Mouse (Mus musculus): ENCODE data around the gene Aven. TPM values are rescaled to one million over a fixed set of nuclear protein-coding genes. Genes with fewer than 3 reads are reported as not detected.

Gene Aven
- total RNA-seq, 4 experiments from 2014 or later = 8.8 to 16.3 (median 13.1) TPM

DNA sequence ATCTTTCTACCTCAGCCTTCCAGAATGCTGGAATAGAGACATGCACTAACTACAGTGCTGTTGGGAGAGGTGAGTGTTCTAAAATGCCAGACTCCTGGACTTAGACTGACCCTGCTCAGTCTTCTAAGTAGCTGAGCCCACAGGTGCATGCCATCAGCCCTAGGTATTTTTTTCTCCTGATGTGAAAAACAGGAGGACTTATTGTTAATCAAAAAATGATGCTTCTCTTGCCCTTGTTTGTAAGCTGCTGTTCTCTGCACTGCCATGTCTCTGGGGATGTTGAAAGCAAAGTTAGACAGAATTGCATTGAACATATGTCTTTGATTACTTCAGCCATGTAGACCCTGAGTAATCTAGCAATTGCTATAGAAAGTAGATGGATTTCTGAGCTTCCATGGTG lies 64.7 kb downstream of the Aven start:
- no peak for DNase-seq

DNA sequence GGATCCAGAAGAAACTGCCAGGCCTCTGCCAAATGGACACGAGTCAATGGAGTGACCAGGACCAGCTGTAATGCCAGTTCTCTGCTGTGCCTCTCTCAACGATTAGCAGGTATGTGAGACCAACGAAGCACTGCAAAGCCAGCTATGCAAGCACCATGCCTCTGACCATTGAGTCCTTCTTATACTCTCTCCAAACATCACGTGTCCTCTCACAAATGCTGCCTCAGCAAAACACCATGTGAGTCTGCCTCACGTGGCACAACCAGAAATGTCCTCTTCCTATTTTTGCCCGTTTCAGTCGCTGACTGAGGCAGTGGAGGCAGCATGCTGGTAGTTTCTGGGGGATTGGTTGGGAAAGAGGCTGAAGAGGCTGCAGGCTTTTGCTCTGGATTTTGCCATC lies 68.8 kb downstream of the Aven start:
- DNase-seq = no peak

DNA sequence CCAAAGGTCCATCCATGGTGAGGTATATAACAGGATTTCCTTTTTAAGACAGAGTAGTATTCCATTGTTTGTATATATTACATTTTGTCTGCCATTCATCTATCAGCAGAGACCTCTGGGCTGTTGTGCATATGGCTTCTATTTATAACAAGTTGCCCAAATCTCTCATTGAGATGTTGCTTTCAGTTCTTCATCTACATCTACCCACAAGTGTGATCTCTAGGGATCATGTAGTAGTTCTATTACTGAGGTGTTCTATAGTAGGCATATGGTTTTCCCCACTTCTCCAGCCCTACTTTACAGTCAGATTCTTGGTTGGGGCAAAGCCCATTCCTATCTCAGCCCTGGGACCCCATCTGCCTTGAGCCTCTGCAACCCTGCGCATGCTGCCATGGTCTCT lies 72.3 kb downstream of the Aven start:
- DNase-seq = no peak

DNA sequence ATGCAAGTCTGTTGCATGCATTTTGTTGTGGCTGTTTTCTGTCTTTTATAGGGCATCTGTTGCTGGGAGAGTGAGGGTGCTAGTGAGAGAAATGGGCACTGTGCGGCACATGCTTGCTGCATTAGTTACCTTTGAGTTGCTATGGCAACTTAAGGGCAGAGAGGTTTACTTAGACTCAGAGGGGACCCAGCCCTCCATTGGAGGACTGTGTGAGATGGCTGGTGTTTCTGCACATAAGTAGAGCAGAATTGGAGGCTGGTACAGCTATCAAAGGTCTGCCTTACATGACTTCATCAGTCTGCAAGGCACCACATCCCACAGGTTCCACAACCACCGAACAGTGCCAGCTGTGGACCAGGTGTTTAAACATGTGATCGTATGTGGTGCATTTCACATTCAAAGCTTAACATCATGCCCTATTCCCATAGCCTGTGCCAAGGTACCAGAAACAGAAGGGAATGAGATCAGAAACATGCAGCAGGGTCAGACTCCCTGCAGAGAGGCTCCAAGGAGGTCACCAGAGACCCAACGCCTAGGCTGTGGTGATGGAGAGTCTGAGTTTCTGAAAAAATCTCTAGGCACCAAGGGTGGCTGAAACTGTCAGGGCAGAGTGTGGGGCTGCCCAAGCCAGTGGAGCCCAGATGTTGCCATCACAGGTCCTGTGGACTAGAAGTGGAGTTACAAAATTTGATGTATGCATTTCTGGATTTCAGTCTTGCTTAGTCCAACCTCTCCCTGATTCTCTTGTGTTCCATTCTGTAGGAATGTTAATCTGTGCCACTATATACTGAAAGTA lies 73.7 kb downstream of the Aven start:
- no peak for DNase-seq

DNA sequence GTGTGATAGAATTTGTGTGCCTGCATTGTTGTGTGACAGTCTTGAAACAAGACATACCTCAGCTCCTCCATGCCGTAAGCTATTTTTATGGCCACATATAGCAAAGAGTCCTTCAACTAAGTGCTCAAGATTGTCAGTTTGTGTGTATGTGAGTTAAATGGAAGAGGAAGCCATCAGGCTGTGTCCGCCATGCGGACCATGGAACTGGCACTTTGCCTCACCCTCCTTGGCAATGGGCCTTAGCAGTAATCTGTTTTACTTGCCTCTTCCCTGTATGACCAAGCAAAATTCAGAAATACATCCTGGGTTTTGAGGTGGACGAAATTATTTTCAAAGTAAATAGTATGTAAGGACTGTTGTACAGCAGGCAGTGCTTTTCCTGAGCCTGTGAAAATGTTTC lies 75.0 kb downstream of the Aven start:
- no peak for DNase-seq

DNA sequence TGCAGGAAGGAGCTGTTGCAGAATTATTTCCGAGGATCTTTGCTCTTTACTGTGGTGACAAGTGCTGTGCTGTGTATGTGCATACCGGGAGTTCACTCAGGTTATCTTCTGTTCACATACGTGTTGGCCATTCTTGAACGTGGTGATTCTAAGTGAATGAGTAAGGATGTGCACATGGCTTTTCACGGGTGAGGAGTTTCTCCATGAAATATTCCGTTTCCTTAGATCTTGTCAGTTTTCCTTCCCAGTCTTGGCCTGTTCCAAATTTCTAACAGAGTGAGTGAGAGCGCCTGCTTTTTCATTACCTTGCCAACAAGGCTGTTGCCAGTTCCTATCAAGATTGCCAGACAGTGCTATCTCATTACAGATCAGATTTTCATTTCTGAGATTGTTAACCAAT lies 98.2 kb downstream of the Aven start:
- no peak for DNase-seq

DNA sequence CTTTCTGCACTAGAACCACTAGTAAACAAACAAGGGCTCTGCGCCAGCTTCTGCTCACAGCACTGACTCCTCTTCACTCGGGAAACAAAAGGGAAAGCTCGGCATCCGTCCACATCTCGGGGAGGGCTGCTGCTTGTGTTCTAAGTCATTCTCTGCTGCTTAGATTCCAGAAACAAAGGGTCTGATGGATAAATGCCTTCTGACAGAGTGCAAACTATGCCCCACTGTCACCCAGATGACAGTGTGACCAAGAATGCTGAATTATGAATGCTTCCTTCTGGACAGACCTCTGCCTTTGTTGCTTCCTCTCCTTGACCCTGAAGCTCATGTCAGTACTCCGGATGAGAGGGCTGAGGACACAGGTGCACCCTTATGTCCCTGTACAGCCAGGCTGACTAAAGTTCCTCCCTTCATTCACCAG lies 98.7 kb downstream of the Aven start:
- DNase-seq = peak; percentile 13

DNA sequence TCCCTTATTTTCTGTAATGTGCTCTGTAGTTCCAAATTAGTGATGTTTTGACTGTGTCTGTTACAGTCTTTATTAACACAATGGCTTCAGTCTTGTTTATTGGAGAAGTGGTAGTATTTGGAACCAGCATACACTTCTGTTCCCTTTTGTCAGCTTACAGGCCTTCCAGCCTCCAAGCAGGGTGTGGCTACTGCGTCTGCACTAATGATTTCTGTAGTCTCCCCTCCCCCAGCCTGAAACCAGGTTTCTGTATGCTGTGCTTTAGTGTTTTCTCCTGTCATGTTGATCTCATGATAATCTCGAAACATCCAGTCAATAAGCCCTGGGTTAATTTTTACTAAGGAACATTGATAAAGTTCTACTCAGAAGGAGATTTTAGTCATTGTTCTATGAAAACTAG lies 100.6 kb downstream of the Aven start:
- no peak for DNase-seq

DNA sequence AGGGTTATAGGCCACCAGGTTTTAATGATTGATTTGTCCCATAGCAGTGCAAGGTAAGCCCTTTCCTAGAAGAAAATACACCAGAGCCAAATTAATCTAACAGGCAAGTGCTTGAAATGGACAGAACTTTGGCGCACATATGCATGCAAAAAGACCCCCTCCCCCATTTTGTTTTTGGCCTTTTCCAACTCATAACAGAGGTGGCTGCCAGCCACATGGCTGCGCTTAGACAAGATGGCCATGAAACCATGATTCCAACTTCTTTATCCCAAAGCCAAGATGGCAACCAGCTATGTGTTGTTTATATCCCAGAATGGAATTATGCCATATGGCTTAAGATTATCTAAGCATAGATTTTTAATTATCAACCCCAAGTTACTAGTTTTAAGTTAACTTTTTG lies 101.0 kb downstream of the Aven start:
- no peak for DNase-seq

DNA sequence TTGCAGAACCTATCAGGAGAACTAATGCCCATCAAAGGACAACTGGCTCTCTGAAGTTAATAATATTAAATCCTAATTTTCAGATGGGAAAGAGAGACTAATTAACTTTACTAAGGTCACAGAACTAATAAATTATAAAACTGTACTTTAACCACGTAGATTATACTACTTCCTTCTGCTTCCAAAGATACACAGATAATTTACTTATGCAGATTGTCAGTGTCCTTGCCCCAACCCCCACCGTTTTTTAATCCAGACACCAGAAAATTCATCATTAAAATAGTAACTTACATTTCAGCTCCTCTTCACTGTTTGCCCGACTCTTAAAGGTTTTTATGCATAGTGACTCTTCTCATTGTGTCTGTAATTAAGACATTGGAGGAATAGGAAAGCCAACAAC lies 103.0 kb downstream of the Aven start:
- DNase-seq = no peak

DNA sequence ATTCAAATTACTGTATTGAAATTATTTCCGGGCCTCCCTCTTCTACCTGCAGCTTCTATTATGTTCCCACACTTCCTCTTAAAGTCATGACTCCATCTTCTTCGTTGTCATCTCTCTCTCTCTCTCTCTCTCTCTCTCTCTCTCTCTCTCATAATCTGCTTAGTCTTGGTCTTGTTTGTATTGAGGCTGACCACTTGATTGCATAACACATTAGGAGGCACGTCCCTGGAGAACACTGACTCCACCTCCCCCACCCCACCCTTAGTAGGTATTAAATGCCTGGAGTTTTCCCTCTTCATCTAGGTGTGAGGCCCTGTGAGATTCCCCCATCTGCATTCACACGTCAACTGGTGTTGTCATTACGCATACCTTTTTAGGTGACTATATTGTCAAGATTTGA lies 103.7 kb downstream of the Aven start:
- DNase-seq = no peak

DNA sequence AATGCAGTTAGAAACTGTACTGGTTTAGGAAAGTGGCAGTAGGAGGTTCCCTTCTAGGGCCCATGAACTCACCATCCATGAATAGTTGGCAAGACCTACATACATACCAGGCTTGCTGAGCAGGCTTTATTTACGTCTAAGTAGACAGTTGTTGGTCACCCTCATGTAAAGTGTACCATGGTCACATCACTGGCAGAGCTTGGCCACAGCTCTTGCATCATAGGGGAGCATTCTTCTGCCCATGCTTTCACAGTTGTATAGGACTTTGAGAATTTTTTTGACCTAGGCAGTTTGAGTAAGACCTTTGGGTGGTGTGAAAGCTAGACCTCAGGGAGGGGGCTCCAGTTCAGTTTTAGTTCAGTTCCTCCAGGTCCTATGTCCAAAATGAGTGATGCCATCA lies 104.3 kb downstream of the Aven start:
- DNase-seq = no peak

DNA sequence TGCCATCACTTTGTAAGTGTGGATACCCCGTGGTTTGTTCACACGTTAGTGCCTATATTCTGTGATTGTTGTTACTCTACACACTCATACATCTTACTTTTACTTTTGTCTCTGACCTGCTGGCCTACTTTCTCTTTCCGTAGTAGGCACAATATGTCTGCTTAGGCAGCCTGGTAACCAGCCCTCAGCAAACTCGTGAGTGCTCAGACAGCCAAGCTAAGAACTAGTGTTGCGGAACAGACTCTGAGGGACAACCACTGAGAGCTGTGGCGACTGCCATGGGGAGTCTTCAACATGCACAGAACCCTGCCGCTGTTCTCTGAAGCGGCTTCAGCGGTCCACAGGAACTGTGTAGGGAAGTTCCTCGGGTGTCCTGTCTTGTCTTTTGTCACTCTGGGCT lies 107.5 kb downstream of the Aven start:
- DNase-seq = no peak

DNA sequence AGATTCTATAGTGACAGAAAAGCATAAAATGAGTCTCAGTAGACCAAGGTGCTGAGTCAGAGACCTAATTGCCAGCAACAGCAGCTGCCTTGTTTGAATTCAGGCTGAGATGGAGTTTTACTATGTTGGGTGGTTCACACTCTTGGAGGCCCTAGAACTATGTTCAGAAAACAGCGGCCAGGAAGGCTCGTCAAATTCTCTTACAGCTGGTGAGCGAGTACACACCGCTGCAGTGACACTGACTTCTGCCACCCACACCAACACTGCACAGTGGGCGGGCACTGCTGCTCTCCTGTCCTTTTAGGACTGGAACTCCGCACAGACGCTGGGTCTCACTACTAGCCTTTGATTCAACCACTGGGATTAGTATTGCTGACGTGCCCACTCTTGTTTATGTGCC lies 109.7 kb downstream of the Aven start:
- DNase-seq = no peak

DNA sequence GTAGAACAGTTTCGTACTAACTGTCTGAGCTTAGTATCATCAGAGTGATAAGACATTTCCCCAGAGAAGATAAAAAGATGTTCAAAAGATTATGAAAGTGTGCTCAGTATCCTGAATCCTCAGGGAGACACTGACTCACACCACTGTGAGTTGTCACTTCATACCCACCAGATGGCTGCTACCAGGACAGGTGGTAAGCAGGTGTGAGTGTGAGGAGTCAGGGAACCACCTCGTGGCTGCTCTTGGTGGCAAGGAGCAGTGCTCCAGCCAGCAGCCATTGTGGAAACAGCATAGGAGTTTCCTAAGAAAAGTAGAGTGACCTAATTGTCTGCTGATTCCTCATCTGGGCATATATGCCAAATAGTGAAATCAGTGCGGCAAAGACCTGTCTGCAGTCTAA lies 113.8 kb downstream of the Aven start:
- no peak for DNase-seq

DNA sequence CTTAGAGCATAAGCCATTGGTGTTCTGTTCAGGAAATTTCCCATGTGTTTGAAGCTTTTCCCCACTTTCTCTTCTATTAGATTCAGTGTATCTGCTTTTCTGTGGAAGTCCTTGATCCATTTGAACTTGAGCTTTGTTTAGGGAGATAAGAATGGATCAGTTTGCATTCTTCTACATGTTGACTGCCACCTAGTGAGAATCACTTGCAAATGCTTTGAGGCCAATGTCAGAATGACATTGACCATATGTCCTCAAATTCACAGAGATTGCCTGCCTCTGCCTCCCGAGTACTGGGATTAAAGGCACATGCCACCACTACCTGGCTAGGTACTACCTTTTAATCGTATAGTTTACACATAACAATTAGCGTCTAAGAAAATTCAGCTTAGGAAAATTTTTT lies 119.9 kb downstream of the Aven start:
- DNase-seq = no peak

DNA sequence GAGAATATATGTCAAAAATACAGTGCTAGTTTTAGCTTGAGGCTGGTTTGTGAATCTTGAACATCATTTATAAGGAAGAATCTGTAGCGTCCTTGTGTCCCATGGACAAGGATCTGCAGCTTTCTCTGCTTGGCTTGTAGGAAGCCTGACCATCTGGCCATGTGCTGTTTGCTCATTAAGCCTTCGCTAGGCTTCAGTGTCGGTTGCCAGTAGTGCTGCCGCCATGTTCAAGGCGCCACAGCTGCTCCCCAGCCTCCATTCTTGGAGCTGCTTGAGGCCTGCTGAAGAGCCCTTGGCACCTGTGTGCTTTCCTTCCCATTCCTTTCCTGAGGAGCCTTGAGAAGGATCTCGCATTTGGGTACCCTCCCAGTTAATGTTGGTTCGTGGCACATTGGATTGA lies 121.6 kb downstream of the Aven start:
- DNase-seq = no peak

DNA sequence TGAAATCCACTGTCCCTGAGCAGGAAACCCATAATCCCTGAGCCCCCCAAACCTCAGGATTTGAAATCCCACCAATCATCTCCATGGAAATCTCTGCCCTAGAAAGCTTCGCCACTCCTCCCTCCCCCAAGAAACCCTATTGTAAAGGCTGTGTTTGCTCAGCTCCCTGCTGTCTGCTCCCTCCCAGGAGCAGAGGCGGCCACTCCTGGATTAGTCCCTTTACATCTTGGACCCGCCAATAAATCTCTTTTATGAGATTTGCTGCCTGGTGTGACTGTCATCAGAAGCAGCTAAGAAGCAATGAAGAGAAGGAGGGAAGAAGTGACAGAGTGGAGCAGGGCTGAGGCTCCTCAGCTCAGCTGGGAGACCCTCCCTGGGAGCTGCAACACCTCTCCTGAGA lies 124.4 kb downstream of the Aven start:
- no peak for DNase-seq

DNA sequence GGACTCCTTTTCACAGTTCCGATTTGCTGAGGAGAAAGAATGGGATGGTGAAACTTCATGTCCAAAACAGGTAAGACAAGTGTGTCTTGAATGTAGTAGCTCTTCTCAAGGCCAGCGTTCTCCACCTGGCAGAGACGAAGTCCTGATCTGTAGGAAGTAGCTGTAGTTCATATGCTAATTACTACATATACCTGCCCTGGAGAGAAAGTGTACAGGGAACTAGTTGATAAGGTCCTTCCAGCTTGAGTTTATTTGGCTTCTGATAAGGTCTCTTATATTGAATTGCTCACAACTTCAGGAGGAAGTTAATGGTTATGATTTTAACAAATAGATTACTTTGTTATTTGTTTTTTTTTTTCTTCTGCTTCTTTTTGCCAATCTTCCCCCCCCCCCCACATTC lies 132.4 kb downstream of the Aven start:
- DNase-seq = no peak

DNA sequence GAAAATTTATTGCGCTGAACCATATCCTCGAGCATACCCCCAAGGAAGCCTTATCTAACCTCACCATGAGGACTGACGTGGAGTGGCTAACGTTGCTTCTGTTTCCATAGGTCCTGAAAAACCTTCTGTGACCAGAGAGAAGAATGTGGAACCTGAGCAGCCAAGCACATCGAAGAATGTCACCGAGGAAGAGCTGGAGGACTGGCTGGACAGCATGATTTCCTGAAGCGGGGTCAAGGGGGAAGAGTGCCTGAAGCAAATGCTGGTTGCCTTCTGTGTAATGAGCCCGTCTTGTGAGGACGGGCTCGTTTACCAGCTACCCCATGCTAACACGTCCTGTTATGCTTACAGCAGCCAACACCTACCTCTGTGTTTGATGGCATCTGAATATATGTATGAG lies 137.9 kb downstream of the Aven start:
- DNase-seq = no peak

DNA sequence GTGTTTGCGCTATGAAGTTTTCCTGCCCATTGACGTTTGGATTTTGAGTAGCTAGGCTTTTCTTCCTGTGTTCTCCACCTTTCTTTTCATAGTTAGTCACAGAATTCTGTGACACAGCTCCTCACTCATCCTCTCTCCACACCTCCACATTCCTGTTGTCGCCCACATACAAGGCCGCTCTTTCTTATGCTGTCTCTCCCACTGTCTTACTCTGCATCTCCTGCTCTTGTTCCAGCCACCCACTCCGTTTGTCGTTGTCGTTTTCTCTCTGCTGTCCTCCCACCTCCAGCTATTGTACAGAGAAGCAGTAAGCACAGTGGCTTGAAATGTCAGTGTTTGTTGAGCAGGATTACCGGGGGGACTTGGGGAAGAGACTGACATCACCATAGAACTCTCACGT lies 139.8 kb downstream of the Aven start:
- no peak for DNase-seq

DNA sequence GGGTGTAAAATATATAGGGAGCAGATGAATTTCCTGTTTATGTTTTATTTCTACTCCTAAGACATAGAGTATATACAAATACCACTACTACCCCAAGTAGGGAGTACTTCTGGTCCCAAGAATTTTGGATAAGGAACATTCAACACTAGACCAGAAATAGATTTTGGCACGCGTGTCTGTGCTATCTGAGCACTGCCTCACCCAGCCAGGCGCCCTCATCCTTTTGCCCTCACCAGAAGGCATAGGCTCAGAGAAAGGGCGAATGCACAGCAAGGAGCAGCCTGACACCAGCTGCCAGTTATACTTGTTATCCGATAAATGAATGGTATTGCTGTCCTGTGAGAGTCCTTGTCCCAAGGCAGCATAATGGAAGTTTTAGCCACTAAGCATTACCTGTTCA lies 144.4 kb downstream of the Aven start:
- DNase-seq = no peak

DNA sequence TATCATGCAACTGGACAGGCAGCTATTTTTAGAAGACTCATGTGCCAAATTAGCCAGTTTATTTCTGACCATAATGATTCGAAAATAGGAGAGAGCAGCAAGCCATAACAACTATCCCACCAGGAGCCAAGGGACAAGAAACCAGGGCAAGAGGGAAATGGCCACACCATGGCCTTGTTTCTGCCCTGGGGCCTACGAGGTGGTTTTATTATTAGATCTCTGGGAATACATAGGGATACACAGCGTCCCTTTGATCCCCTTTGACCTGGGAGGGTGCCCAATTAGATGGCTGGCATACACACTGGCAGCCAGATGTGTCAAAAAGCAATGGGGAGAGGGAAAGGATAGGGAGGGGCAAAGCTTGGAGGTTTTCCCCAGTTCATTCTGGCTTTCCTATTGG lies 161.1 kb downstream of the Aven start:
- no peak for DNase-seq

DNA sequence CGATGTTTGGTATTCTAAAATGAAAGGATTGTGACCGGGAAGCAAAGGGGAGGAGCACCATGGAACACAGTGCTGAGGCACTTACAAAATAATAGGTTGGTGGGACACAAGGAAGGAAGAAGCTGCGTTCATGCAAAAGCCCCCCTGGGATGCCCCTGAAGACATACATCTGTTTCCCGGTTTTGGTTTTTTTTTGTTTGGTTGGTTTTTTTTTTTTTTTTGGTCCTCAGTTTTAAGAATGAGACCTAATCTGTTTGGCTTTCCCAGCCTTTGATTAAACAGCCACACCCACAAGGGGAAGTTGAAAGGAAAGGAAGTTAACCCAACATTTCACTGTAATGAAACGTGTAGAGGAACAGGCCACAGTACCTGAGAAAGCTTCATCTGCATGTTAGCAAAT lies 163.4 kb downstream of the Aven start:
- no peak for DNase-seq

DNA sequence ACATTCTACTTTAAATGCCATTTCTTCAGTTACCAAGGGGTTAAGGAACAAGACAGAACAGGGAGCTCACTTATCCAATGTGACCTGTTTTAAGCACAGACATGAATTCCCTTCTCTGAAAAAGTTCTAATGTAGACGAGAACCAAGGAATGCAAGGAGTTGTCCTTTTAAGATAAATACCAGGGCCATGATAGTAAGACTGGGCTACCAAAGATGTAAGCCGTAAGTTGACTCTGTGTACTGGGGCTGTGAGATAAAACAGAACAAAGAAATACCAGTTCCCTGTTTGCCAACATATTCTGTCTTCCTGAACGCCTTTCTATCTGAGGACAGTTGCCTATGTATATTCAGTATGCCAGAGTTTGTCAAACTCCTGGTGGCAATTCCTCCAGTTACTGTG lies 176.7 kb downstream of the Aven start:
- DNase-seq = no peak
